Mouse (Mus musculus) adrenal gland, postnatal 0 days (tissue): ENCODE measurements around the gene Clec3a. TPM values are rescaled to one million over a fixed set of nuclear protein-coding genes. Genes with fewer than 3 reads are reported as not detected.

Source experiments
- polyA plus RNA-seq: library from polyadenylated mRNA; unstranded; fragments of >200 nt; fragmentation: Nextera tagmentation; extraction: Ambion mirVana; gene quantifications from 2 replicates; pipeline ENCODE4 v1.2.1, GENCODE M21; 2015

Gene Clec3a
- polyA plus RNA-seq: not detected in 2 replicates

GRCm38 (mm10) chr8:114417786-114418185, at the start of gene Clec3a:
TSS of gene Clec3a (plus strand) at chr8:114418086.

DNA sequence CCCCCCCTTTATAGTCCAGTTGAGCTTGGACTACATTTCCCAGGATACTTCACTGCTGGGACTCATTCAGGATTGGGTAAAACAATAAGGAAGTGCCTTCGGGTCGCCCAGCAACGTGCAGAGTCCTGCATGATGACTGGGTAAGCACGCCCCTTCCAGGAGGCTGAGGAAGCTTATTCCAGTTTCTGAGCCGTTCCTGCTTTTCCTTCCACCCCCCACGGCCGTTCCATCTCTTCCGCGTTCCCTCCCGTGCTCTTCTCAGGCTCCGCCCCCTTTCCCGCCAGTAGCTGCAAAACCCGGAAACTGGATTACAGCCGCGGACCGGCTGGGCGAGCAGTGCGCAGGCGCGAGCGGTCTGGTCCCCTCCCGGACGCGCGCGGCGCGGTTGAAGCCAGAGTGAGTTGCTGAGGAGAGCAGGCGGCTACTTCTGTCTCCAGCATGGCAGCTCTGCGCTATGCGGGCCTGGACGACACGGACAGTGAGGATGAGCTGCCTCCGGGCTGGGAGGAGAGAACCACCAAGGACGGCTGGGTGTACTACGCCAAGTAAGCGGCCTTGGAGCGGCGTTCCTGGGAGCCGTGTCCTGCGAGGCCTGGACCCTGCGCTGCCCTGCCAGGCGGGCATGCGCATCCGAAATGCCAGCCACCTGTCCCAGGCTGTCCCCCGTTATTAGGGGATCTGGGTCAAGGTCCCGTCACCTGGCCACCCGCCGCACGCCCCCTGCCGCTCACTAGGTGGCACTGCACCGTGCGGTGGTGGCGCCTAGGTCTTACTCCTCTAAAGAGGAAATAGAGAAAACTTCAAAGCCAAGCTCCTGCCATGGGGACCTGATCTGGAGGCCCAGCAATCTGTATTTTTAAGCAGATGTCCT, 21.7 kb downstream of the Clec3a start, which contains the start of gene Wwox:
Wwox (plus strand) TSS at position 322 of the 871 bp plus-strand sequence.

Other genes starting within 250 kb of the Clec3a start
- 11.4 and 28.0 TPM in 2 replicates for gene Vat1l, start 212.5 kb upstream of the Clec3a start, polyA plus RNA-seq
- 9.3 and 18.9 TPM in 2 replicates for gene Wwox, start 21.6 kb downstream of the Clec3a start, polyA plus RNA-seq